Mouse (Mus musculus) liver, embryonic 14.5 days (tissue): ENCODE data around the gene Nr2c1.

Experiments
- CTCF ChIP-seq: IDR thresholded peaks from 2 replicates; pipeline ENCODE4 v1.5.1; 2016; ENCODE audit warnings: antibody characterized with exemption, low read depth, control low read depth
- EP300 ChIP-seq: IDR thresholded peaks from 2 replicates; pipeline ENCODE4 v1.6.1; 2016; ENCODE audit warnings: antibody characterized with exemption, low read depth

GRCm38 (mm10) chr10:94225026-94225750 lies 77.4 kb downstream of the Nr2c1 start:
- peak; percentile 31 for TF ChIP-seq CTCF
- TF ChIP-seq EP300, result no peak
